Mouse (Mus musculus): Measurements from ENCODE around the gene Map3k5.

DNA sequence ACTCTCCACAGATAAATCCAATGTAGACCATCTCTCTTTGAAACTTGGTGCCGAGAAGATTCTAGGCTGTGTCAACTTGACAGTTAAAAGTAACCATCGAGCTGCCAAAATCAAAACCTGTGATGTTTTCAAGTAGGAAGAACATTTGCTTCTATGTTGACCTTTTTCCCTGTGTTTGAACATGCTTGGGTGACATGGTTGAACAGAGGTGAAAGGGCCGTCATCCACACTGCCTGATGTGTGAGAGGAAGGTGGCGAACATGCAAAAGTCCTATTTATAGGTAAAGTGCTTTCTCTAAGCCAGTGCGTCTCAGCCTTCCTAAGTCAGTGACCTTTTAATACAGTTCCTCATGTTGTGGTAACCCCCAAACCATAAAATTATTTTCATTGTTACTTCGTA lies 21.5 kb downstream of the Map3k5 start:
- no peak for TF ChIP-seq CTCF (IDR thresholded peaks at IDR 0.05; ENCODE audit: borderline replicate concordance, insufficient read depth, low read depth, low read length)
- TF ChIP-seq POLR2A (IDR thresholded peaks at IDR 0.05; ENCODE audit: borderline replicate concordance, insufficient read depth, low read length), result no peak

All from cerebellum, adult 2 months (tissue).